Mouse (Mus musculus) left cerebral cortex, adult 18-20 months (tissue): ENCODE measurements around the gene Tiam2. TPM values are rescaled to one million over a fixed set of nuclear protein-coding genes. Genes with fewer than 3 reads are reported as not detected.
"Not testable (repeated sequence)": the region's sequence is repeated elsewhere in the genome, so short reads cannot be mapped to it uniquely, and the experiment has no call there.

ENCODE experiments used
- DNase-seq, 2 experiments: peaks; one replicate each; pipeline ENCODE4 v3.0.0; 2021 to 2022; ENCODE audit warnings: low spot score in 2 of 2, mixed read lengths in 1 of 2
- total RNA-seq, 2 experiments: library from RNA; stranded (reverse); gene quantifications; 2 replicates each; pipeline ENCODE4 v1.2.3; 2021

Gene Tiam2
- total RNA-seq, 2 experiments from 2014 or later = 75.6 to 84.1 TPM

DNA sequence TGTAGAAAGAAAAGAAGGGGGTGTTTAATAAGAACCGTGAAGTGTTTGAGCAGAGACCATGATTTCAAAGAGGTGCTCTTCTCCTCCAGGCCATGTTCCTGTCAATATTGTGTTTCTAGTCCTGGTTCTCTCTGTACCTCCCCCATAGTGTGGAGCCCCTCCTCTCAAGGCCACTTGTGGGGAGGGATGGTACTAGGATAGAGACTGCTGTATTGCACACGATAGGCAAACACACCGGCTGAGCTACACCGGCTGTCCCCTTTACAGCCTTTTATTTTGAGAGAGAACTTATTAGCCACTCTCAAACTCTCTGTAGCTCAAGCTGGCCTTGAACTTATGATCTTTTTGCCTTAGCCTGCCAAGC, 11.1 kb downstream of the Tiam2 start:
- no peak for DNase-seq

DNA sequence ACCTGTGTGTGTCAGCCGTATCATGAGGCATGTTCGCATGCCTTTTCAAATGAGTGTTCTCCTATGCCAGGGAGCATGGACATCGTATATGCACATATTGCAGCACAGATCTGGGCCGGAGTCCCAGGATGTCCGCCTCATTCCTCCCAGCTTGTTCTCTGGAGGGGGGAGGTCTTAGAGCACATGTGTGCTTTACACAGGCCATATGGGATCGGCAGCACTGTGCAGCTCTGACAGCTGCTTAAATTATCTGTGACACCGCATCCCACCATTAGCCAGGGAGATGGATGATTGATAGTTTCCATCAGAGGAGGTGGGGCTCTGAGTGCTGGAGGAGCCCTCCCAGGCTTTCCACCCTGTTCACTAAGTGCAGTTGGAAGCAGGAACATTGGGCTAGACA, 12.4 kb downstream of the Tiam2 start:
- DNase-seq = no peak

DNA sequence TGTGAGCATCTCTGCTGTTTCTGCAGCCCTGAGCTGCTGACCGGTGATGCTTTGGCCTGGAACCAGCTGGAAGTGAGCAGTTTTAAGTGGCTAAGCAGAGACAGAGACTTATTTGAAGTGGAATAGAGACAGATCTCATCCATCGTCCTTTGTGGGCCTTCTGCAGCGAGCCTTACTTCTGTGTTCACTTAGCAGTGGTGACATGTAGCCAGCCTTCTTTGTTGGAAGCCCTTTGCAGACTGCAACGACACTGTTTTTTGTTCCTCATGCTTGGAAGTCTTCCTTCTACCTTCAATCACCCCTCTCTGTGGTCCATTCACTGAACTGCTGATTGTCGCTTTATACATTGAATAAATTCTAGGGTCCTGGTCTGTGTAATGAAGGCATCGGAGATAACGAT, 18.5 kb downstream of the Tiam2 start:
- no peak for DNase-seq

DNA sequence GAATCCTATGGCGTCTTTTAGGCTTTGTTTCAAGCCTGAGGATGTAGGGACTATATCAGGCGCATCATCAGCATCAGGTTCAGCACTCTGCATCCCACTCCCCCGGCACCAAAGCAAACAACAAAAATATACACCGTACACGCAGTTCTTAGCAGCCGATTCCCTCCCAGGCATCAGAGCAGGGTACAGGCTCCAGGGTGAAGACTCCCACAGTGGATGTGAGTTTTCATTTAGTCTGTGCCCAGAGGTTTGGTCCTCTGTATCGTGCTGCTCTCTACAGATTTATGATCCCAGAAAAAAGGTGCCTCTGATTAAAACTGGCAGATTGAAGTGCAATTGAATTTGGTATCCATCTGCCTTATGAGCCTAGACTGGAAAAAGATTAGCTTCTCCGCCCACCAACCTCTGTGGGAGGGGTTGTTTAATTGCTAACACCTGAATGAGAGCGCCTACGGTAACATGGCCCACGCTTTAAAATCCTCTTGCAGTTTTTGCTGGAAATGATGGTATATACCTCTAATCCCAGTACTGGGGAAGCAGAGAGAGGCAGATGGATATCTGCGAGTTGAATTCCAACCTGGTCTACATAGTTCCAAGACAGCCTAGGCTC, 19.0 kb downstream of the Tiam2 start:
- no peak for DNase-seq

DNA sequence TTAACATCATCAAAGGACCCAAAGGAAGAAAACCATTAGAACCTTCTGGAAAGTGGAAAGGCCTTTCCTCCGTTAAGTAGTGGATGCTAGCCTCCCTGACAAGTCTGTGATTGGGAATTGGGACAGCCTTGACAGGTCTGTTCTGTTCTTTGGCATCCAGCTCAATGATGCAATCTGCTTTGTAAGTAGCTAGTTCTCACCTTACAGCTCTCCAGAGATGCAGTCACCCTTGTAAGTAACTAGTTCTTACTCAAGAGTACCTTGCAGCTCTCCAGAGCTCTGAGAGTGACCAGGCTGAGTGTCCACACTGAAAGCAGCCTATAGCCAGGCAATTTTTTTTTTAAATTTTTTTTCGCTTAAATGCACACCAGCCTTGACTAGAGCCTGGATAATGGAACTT, 21.4 kb downstream of the Tiam2 start:
- DNase-seq = no peak

DNA sequence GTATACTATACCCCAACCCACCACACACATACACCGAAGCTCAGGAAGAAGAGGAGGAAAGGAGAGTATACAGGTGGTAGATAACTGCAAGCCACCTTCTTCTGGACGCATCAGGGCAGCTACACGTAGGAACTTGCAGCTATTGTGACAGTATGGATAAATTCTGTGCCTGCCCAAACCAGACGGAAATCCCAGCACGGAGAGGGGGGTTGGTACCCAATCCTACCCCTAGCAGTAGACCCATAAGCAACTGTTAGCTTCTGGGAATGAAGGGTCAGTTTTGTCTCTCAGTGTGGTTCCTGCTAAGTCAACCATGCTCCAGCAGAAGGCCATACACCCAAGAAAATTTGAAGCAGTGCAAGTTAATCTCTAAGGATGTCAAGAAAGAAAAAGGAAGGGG, 23.0 kb downstream of the Tiam2 start:
- DNase-seq = no peak

DNA sequence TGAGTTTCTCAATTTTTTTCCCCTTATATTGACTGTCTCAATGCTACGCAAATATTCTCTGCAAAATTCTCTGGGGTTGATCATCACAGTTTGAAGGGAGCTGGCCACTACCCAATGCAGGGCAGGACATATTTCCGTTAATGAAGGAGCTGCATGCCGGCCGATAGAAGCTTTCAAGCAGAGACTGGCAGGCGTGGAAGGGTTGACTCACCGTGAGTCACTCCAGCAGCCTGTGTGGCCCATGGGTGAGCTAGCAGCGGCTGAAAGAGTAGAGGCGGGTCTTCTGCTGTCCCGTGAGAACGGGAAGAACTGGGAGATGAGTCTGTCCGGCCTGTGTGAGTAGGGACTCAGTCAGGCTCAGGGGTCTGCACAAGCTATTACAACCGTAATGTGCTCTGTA, 23.6 kb downstream of the Tiam2 start:
- DNase-seq = no peak

DNA sequence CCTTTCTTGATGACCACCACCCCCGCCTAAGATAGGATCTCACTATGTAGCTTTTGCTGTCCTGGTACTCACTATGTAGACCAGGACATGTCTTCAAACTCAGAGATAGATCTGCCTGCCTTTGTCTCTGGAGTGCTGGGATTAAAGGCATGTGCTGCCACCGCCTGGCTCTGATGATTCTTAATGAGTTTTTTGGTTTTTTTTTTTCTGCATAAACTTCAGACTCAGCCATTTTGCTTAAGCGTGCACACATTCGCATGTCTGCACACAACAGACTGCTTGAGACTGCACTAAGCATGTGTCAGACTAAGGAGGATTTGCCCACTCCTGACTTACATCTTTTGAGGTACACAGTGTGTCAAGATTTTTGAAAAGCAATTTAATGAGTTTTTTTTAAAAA, 24.0 kb downstream of the Tiam2 start:
- no peak for DNase-seq

DNA sequence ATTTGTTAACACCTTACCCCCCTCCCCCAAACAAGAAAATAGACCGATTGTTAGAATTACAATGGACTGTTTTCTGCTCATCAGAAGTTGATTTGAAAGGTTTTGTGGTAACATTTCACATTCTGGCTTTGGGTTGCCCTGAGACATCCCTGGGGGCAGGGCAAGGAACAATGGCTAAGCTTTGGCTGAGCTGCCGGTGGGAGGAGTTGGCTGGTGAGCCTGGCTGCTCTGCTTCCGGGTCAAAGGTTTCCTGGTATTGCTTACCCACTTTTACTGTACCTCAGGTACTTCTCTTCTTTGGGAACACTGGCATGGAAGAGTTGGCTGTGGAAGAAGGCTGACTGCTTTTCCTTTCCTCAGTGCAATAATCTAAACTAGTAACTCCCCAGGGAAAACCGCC, 25.3 kb downstream of the Tiam2 start:
- no peak for DNase-seq

DNA sequence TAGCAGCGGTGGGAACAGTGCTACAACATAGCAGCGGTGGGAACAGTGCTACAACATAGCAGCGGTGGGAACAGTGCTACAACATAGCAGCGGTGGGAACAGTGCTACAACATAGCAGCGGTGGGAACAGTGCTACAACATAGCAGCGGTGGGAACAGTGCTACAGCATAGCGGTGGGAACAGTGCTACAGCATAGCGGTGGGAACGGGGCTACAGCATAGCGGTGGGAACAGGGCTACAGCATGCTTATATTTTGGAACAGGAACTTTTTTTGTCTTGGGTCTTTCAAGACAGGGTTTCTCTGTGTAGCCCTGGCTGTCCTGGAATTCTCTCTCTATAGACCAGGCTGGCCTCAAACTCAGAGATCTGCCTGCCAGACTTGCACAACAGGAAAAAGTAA, 26.8 kb downstream of the Tiam2 start:
- not testable (repeated sequence) for DNase-seq

DNA sequence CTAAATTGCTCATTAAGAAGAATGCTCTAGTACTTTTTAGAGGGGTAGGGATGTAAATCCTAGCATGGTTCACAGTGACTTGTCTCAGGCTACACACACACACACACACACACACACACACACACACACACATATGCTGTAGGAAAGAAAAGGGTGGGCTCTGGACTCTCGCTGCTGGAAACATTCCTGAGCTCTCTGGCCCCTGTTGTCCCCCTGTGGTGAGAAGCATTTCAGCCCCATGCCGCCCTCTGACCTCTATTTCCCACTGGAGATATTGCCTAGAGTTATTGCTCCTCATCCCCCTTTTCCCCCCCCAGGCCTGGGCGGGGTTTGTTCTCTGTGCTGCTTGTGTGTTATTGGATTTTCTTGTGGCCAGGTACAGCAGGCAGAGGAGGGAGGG, 28.5 kb downstream of the Tiam2 start:
- no peak for DNase-seq

DNA sequence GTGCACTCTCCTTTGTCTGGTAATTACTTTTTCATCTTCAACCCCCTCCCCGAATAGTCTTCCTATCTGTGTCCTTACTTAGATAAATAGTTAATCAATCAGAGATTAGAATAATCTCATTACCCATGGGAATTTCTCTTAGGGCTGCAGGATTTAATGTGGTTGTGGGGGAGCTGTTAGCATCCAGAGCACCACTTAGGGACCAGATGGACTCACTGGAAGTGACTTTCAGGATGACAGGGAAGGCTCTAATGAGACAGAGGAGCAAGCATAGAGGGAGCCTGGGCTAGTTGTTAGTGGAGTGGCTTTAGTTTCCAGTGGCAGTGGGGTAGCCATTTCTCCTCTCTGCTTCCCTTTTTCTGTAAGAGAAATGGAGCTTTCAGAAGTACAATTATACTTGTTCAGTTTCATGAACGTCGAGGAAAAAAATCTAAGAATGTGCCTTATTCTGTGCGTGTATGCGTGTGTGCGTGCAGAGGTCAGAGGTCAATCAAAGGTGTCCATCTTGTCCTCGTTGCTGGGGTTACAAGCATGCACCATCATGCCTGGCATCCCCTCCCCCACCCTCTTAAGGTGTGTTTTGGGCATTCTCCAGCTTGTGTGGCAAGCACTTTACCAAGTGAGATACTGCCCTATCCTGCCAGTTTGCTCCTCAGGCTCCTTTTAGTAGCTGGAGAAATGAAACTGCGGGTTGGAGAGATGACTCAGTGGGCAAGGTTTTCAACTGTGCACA, 30.4 kb downstream of the Tiam2 start:
- DNase-seq = no peak

DNA sequence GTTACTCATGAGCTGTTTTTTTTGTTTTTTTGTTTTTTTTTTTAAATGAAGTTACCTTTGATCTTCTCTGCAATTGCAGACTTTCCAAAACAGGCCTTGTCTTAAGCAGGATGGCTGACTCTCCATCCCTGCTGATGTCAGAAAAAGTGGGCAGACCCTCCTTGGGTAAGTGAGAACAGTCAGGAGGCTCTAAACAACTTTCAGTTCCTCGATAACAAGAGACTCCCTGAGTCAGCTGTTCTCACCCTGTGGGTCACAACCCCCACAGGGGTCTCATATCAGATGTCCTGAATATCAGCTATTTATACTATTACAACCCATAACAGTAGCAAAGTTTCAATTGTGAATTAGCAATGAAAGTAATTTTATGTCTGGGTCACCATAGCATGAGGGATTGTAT, 33.9 kb downstream of the Tiam2 start:
- DNase-seq = no peak

DNA sequence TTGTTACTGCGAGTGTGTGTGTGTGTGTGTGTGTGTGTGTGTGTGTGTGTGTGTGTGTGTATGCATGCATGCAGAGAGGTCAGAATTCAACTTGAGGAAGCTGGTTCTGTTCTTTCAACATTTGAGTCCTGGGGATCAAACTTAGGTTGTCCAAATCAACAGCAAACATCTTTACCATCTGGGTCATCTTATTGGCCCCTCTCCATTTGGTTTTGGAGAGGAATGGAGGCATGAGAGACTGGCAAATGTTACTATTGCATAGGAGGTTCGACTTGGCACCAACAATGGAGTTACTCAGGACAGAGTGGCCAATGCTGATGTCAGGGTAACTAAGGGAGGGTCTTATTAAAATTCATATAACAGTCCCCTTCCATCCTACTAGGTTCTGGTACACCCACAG, 35.4 kb downstream of the Tiam2 start:
- no peak for DNase-seq

DNA sequence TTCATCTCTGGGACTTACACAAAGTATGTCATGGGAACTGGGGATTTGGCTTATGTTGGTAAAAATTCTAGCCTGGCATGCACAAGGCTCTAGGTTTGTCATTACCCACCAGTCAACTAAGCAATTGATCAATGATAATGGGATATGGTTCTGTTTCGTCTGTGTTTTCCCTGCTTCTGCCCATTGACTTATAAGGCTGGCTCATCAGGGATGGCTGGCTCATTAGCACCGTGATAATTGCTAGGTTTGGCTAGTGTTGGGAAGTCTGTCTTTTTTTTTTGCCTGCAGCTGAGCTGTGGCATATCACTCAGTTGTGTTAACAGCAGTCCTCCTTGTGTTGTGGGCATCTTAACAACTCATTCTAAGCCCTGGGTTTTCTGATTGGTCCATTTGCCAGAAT, 36.8 kb downstream of the Tiam2 start:
- DNase-seq = no peak

DNA sequence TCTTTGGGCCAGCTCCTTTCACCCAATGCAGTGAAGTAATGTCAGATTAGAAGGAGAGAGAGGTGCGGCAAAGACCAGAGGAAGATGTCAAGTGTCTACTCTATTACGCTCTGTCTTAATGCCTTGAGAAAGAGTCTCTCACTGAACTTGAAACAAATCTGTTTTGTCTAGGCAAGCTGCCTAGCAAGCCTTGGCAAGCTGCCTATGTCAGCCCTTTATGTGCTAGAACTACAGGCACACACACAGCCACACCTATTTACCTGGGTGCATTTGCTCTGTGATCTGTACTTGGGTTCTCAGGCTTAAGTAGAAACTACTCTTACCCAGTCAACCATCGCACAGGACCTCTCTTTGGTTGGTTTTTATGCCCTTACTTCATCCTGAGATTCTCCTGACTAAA, 40.4 kb downstream of the Tiam2 start:
- no peak for DNase-seq

DNA sequence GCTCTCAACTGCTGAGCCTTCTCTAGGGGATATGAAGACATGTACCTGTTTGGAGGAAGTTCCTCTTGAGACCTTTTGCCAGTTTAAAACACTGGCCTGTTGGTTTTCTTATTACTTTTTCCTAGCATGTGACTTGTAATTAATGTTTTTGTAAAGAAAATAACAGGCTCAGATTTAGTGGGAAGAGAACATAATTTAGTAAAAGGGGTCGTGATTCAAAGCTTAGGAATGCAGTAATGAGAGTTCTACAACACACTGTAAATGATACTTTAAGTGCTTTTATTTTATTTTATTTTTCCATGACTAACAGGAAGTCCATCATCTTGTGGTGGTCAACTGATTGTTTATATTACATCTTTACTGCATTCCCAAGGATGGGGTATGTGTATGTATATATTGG, 42.0 kb downstream of the Tiam2 start:
- no peak for DNase-seq

DNA sequence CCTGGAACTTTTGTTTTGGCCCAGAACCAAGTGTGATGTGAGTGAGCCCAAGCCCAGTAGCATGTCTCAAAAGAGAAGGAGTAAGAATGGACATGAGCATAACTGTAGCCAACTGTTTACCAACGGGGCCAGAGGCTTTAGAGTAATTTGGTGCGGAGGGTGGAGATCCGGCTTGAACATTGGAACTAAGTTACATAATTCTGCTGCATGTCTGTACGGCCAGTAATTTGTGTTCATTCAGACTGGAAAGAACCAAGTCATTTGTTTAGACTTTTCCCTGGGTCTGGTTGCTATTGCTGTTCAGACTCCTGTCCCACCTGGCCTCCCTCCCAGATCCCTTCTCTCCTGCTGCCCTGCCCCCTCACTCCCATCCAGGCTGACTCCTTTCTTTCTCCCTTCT, 43.3 kb downstream of the Tiam2 start:
- no peak for DNase-seq

DNA sequence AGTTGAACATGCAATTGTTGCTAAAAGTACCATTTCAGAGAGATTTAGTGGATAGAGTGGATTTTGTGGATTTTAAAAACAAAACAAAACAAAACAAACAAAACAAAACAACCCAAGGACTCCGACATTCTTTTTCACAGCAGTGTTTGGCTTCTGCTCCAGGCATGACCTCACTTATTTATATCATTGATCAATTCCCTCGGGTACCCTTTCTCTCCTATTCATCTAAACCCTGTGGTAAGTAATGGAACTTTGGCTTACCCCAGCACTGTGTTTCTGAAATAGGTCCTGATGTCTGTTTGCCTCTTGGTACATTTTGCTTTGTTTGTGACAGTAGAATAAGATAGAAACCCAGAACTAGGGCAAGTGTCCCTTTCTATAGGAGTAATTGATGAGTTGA, 52.2 kb downstream of the Tiam2 start:
- DNase-seq = no peak

DNA sequence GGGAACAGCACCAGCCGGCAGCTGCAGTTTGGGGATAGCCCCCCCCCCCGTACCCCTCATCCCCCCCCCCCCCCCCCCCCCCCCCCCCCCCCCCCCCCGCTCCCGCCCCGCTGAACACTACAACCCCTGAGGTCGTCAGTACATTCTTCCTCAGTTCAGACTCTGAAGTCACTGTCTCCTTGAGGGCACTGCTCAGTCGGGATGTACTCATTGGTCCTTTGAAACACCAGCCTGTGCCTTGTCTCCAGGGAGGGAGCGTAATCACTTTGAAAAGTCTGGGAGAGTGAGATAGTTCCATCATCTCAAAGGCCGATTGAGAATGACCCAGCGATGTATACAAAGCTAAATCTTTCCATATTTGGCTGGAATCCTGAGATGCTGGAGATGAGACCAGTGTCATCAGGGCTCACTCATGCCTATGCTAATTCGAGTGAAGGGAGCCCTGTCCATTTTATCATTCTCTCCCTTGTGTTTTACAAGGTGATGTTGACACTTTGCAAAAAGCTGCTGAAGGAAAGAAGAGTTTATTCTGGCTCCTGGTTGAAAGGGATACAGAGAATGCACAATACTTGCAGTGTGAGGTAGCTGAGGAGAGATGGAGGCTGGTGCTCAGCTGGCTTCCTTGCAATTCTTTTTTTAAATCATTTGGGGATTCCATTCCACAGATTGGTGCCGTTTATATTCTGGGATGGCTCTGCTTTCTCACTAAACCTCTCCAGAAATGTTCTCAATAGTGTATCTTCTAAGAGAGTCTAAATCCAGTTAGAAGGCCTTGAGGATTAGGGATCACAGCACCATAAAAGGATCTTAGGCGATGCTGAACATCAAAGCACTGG, 53.6 kb downstream of the Tiam2 start:
- DNase-seq = no peak

DNA sequence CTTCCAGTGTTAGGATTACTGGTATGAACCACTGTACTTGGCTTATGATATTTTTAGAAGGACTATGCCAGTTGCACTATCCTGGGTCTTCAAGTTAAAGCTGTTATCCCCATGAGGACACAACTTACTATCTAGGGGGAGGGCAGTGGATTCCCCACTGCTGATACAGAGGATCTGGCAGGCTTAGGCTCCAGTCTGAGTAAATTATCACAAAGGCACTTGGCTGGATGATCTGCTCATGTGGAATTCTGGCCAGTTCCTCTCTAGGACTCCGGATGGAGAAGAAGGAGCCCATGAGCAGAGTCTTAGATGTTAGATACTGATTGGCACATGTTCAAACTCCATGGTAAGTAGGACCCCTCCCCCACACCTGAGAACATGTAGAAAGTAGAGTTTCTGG, 59.0 kb downstream of the Tiam2 start:
- no peak for DNase-seq

DNA sequence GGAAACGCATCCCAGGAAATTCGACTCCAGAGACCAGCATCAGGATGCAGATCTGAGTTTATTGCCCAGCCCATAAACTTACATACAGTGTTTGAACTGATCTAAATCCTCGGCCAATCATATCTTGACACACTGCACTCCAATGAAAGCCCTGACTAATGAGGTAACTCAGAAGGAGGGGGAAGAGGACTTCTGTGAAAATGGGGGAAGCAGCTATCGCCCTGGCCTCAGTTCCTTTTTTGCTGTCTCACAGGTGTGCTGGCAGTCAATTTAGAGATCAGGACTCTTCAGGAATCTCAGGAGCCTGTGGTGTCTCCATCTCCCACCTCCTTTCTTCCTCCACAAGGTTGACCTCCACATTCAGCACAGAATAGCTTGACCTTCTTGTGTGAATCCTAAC, 61.4 kb downstream of the Tiam2 start:
- DNase-seq = no peak

DNA sequence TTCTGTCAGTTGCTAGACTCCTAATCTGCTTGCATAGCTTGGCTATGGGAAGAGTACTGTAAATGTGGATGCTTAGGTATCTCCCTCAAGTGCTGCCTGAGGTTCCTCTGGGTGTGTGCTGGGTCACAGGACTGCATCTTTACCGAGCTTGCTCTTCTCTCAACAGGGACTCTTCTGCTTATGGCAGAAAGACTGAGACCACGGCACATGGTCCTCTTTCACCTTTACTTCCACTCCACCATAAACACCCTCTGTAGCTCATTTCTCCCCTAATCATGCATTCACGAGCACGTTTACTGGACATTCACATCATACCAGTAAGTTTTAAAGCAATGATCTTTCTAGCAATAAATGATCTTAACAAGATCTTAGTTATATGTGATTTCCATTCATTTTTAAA, 63.4 kb downstream of the Tiam2 start:
- DNase-seq = no peak
